Mouse (Mus musculus): ENCODE results near the gene Olfr642. TPM values are rescaled to one million over a fixed set of nuclear protein-coding genes. Genes with fewer than 3 reads are reported as not detected.

Gene Olfr642
- polyA plus RNA-seq, 1 experiment from 2014 or later, result not detected

DNA sequence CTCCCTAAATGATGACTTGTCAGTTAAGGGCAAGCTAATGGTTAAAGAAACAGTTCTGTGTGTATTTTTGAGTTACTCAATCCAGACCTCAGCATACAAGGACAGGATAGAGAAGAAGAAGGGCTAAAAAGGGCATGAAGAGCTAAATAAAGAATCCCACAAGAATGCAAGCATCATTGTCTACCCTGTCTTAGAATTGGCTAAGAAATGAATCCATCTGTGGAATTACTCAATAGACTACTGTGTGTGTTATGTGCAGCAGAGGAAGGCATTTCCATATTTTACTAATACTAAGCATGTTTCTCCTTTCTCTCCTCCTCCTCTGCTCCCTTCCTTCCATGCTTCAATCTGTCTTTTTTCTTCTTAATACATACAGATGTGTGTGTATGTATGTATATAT lies 53.3 kb downstream of the Olfr642 start:
- CTCF ChIA-PET, result no interaction called here
- DNase-seq (ENCODE audit: low read depth, low spot score) (no peak), ATAC-seq (no peak)
- no peaks in the 10 kb centered on the region for H3K27me3 ChIP-seq
- TF ChIP-seq CTCF (IDR thresholded peaks at IDR 0.05), result no peak
- POLR2A ChIA-PET, result no interaction called here
- in situ Hi-C loops (cut with MboI; ENCODE audit: low pct_unique_long_range_greater_than_20kb), result no loop called here

DNA sequence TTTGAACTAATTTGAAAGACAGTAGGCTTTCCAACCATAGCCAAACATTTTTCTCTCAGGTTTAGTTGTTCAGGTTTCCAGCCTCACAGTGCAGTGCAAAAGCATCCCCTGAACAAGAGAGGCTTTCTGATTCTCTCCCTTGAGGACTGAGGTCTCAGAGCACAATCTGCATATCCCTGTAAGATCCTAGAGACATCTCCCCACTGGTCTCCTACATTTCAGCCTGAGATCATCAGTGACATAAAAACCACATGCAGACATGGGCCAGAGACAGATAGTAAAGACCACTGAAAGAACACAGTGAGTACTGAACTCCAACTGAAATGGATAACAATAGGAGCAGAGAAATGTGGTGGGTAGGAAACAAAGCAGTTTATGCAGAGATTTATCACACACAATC lies 54.0 kb downstream of the Olfr642 start, which contains the start of gene Olfr638:
Gene Olfr638 (plus strand): TSS at position 301 of the 400 bp plus-strand sequence.
- DNase-seq (ENCODE audit: low read depth, low spot score) (no peak), ATAC-seq (no peak)
- no peaks in the 10 kb centered on the region for H3K27me3 ChIP-seq
- in situ Hi-C loops (cut with MboI; ENCODE audit: low pct_unique_long_range_greater_than_20kb), result no loop called here
- TF ChIP-seq CTCF (IDR thresholded peaks at IDR 0.05), result no peak
- POLR2A ChIA-PET, result no interaction called here
- CTCF ChIA-PET, result no interaction called here

Other genes starting within 250 kb of the Olfr642 start
- gene Hbb-bt, start 238.7 kb downstream of the Olfr642 start, polyA plus RNA-seq (2021), result not detected
- not detected for gene Hbb-bs, start 224.6 kb downstream of the Olfr642 start, polyA plus RNA-seq (2021)
- gene Hbb-bh2, start 212.1 kb downstream of the Olfr642 start, polyA plus RNA-seq (2021), result not detected
- not detected for gene Hbb-bh1, start 209.5 kb downstream of the Olfr642 start, polyA plus RNA-seq (2021)
- not detected for gene Hbb-y, start 199.4 kb downstream of the Olfr642 start, polyA plus RNA-seq (2021)
- gene Olfr66, start 166.4 kb downstream of the Olfr642 start, polyA plus RNA-seq (2021), result not detected
- gene Olfr64, start 158.2 kb downstream of the Olfr642 start, polyA plus RNA-seq (2021), result not detected
- gene Olfr65, start 149.2 kb downstream of the Olfr642 start, polyA plus RNA-seq (2021), result not detected
- not detected for gene Olfr631, start 123.8 kb downstream of the Olfr642 start, polyA plus RNA-seq (2021)
- gene Olfr632, start 118.3 kb downstream of the Olfr642 start, polyA plus RNA-seq (2021), result not detected
- gene Olfr633, start 108.2 kb downstream of the Olfr642 start, polyA plus RNA-seq (2021), result not detected
- not detected for gene Olfr635, start 81.5 kb downstream of the Olfr642 start, polyA plus RNA-seq (2021)
- gene Olfr638, start 53.9 kb downstream of the Olfr642 start, polyA plus RNA-seq (2021), result not detected
- gene Olfr639, start 35.4 kb downstream of the Olfr642 start, polyA plus RNA-seq (2021), result 0.03 TPM
- gene Olfr640, start 27.1 kb downstream of the Olfr642 start, polyA plus RNA-seq (2021), result not detected
- gene Olfr641, start 17.2 kb downstream of the Olfr642 start, polyA plus RNA-seq (2021), result not detected
- gene 4930516K23Rik, start 8.8 kb upstream of the Olfr642 start, polyA plus RNA-seq (2021), result not detected
- gene Olfr644, start 19.2 kb upstream of the Olfr642 start, polyA plus RNA-seq (2021), result not detected
- gene Olfr645, start 32.8 kb upstream of the Olfr642 start, polyA plus RNA-seq (2021), result not detected
- 0.04 TPM for gene Olfr646, start 52.2 kb upstream of the Olfr642 start, polyA plus RNA-seq (2021)
- gene Ubqln5, start 77.2 kb upstream of the Olfr642 start, polyA plus RNA-seq (2021), result not detected
- gene Olfr643, start 84.7 kb upstream of the Olfr642 start, polyA plus RNA-seq (2021), result not detected
- gene Ubqln3, start 90.6 kb upstream of the Olfr642 start, polyA plus RNA-seq (2021), result not detected
- gene Ubqlnl, start 97.9 kb upstream of the Olfr642 start, polyA plus RNA-seq (2021), result not detected
- not detected for gene Olfm5, start 112.2 kb upstream of the Olfr642 start, polyA plus RNA-seq (2021)
- 0.03 TPM for gene Olfr648, start 130.7 kb upstream of the Olfr642 start, polyA plus RNA-seq (2021)
- gene Olfr649, start 143.3 kb upstream of the Olfr642 start, polyA plus RNA-seq (2021), result not detected
- gene Trim6, start 166.1 kb upstream of the Olfr642 start, polyA plus RNA-seq (2021), result 0.08 TPM
- gene Trim34a, start 191.8 kb upstream of the Olfr642 start, polyA plus RNA-seq (2021), result 1.6 TPM
- 2.3 TPM for gene Trim5, start 235.4 kb upstream of the Olfr642 start, polyA plus RNA-seq (2021)

Data from Patski (cell line).